Mouse (Mus musculus) R1 (cell line): ENCODE measurements at regions not wholly inside any gene's neighbourhood (a gene's known extent, or its start where the extent isn't known, plus 50 kb on each side); places are given as distances from the start of the nearest gene placed in this dataset.
A peak's percentile ranks its signal among the peaks of the same experiment; 100 is the strongest.

ENCODE experiments used
- DNase-seq: peaks from one replicate; pipeline ENCODE4 v3.0.0-alpha.2; 2018; ENCODE audit warnings: low read depth, low spot score

DNA sequence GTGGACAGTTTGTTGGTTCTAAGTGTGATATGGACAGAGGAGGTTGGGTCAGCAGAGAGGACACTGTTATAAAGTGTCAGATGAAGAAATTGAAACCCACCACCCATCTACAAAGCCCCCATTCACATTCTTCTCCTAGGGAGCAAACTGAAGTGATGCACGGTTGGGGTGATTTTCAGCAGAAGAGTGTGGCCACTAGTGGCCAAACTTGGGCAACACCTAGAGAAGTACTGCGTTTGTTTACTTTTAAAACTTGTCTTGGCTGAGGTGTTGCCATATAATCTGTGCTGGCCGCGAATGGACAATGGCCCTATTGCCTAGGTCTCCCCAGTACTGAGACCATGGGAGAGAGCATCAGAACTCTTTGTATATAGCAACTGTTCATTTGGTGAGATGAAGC is 150.8 kb upstream of the Cox10 start:
- DNase-seq: no peak

GRCm38 (mm10) chr11:64220888-64221287 is 141.6 kb upstream of the Cox10 start:
- peak; percentile 46 for DNase-seq

GRCm38 (mm10) chr11:64217181-64217580 is 137.9 kb upstream of the Cox10 start:
- DNase-seq: no peak

- no peak for DNase-seq
These were observed 131.6 kb upstream of the Cox10 start for GRCm38 (mm10) chr11:64210916-64211315.

- DNase-seq: no peak
These were observed 129.0 kb upstream of the Cox10 start for GRCm38 (mm10) chr11:64208306-64208705.

DNA sequence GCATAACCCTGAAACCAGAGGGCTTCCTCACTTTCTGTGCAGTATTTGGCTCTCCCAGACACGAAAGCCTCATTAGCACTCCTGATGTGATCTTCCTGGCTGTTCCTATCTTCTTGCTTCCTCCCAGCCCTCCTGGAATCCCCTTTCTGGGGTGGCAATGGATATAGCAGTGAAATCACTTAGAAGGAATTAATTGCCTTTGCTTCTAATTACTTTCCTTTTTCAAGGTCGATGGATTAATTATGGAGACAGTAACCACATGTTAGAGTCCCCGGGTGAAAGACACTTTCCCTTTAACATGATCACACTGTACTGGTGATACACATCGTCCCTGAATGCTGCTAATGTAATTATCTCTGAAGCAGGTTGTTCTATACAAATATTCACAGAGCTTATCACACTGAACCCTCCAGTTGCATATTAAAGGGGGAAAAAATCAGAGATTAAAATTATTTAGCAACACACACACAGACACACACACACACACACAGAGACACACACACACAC is 128.1 kb upstream of the Cox10 start:
- no peak for DNase-seq

- no peak for DNase-seq
These were observed 126.9 kb upstream of the Cox10 start for GRCm38 (mm10) chr11:64206155-64206554.

- no peak for DNase-seq
These were observed 125.8 kb upstream of the Cox10 start for GRCm38 (mm10) chr11:64205069-64205468.

DNA sequence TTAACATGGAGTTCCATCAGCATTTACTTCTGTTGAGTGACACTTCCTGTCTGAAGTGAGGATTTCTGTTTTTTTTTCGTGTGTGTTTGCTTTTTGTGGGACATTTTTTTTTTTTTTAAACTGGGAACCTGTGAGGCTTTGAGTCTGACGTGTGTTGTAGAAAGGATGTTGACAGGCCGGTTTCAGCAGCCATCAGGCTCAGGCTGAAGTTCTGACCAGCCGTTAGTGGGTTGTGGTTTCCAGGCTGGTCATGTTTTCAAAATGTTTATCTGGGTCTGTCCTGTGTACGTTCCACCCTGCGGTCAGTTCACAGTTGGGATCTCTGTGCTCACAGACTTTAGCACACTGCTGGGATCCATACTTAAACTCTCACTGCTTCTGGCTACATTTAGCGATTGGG is 125.0 kb upstream of the Cox10 start:
- no peak for DNase-seq

DNA sequence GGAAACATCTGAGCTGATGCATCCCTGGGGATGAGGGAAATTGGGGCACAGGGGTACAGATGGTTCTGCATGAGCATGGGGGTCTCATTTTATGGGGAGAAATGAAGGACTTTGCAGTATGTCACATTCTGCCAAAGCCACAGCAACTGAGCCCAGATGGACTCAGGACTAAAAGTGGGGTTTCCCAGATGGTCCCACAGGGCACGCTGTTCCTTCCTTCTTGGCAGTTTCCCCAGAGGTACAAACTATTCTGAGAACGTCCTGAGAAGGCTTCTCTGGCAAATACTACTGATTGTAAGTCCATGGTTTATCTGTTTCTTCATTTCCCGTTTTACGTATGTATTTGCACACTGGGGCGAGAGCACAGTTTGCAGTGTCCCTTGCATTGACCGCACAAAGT is 121.6 kb upstream of the Cox10 start:
- DNase-seq: no peak

DNA sequence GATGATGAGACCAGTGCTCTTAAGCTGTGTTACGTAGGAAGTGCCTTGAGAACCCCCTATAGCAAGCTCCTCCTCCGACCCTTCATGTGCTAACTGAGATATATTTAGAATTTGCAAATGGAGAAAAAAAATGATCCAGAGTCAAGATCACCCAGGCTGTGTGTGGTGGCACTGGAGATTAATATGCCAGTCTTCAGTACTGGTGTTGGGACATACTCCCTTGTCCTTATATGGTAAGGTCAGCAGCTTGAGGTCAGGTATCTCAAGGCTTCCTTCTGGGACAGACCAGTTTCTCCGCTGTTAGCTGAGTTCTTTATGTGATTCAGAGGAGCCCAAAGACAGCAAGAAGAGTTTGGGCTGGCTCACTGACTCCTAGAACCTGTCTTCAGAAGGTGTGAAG is 116.0 kb upstream of the Cox10 start:
- no peak for DNase-seq

- DNase-seq: no peak
These were observed 109.4 kb upstream of the Cox10 start for GRCm38 (mm10) chr11:64188701-64189100.

GRCm38 (mm10) chr11:64187488-64188444 is 108.5 kb upstream of the Cox10 start:
- no peak for DNase-seq

DNA sequence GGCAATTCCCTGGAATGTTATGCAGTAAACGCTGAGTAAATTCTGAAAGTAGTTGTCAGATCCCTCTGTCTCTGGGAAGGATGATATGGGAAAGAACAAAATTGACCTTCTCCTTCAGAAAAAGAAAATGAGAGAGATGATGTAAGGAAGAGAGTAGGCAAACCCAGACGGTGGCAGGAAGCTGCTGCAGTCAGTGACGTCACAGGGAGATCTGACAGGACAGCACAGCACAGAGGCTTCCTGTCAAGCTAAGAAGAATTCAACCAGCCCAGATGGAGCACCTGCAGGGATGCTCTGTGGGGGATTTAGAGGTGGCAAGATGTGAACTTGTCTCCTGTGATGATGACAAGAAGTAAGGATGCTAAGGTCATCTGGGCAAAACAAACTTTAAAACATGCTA is 107.7 kb upstream of the Cox10 start:
- no peak for DNase-seq

GRCm38 (mm10) chr11:64186590-64186989 is 107.3 kb upstream of the Cox10 start:
- DNase-seq: no peak

DNA sequence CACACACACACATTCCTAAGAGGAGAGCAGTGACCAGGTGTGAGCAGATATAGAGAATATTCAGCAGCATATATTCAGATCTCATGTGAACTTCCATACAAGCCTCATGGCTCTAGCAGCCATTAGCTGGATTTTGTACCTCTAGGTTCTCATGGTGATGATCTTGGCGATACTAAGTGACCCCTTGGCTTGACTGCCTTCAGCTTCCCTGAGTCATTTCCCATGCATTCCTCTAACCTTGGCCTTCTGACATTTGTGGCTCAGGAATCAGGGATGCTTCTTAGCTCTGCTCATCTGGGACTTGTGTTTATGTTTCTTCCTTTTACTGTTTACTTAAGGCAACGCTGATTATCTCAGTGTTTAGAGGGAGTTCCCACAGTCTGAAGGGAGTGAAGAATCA is 100.8 kb upstream of the Cox10 start:
- no peak for DNase-seq

DNA sequence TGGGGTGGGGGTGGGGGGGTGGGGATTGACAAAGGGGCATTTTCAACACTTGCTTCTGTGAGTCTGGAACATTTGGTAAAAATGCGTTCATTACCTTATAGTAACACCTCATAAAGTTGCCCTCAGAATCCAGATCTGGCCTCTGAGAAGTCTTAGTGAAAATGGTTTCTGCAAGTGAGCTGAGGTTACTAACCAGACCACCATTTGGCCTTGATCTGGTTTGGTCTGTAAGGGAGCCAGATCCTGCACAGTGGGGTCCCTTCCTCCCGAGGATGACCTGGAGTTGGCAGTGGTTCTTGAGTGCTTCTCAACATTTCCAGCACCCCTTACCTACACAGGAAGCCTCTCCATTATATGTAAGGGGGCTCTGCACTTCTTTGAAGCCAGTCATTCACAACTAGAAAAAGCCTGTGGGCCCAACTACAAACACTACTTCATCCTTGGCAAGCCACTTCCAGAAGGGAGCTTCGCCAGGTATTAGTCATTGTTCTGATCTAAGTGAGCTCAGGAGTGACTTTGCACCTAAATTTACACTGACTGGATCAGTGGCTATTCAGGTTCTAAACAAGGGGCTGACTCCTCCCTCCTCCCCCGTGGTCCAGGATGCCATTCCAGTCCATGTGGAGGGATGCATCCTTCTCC is 94.3 kb upstream of the Cox10 start:
- DNase-seq: no peak

DNA sequence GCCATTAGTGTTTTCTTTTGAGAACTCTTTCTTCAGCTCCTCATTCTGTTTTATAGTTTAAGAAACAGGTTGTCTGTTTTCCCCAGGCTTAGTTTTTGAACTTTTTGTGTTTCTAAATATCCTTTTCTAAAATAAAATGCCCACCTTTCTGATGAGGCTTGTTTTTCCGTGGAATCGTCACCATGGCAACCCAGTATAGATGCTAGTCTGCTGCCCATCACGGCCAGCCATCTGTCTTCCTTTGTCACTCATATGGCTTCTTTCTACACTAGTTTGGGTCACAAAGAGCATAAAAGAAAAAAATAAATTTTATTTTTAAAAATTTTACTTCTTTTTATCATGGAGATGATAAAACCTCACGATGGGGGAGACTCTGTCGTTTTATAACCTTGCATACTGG is 93.7 kb upstream of the Cox10 start:
- DNase-seq: no peak

- peak; percentile 4 for DNase-seq
These were observed 89.4 kb upstream of the Cox10 start for GRCm38 (mm10) chr11:64168626-64169025.

- no peak for DNase-seq
These were observed 85.5 kb upstream of the Cox10 start for GRCm38 (mm10) chr11:64164796-64165195.

- DNase-seq: no peak
These were observed 79.0 kb upstream of the Cox10 start for GRCm38 (mm10) chr11:64158281-64158680.

DNA sequence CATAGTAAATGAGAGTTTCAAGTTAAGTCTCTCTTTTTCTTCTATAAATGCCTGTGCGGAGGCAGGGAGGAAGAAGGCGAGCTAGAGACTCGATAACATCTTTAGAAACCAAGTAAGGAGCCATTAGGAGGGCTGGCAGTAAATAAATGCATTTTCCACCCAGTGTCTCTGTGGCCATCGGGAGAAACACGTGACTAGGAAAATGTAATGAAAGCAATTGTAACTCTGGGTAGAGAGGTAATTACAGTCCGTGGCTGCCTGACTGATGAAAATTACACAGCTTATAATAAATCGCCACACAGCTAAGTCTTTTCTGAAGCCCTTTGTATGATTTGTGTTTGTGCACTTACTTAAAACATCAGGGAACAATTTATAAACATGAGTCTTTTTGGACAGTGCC is 77.4 kb upstream of the Cox10 start:
- DNase-seq: no peak

DNA sequence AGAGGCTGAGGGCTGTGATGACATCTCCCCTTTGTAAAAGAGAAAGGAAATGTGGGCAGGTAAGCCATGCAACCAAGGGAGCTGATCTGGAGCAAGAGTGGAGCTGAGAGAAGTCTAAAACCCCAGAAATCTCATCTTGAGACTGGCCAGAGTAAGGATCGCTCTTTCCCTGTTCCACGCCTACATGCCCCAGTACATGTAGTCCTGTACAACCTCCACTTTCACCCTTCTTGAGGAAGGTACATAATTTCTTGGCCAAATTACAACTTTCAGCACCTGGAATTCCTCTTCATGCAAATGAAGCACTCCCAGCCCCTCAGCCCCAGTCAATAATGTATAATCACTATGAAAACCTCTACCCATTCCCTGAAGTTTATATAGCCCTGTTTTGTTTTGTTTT is 60.2 kb upstream of the Cox10 start:
- no peak for DNase-seq
